Mouse (Mus musculus) cerebellum, adult 2 months (tissue): Measurements from ENCODE around the gene Bloc1s4.

Source experiments
- CTCF ChIP-seq: fragments of 200-500 bp; IDR thresholded peaks from 2 replicates; pipeline ENCODE4 v1.5.1; 2011; ENCODE audit warnings: low read depth, mild to moderate bottlenecking, control low read depth, low read length, moderate library complexity, borderline replicate concordance; ENCODE audit not compliant: insufficient read depth
- POLR2A ChIP-seq: fragments of 200-500 bp; IDR thresholded peaks from 2 replicates; pipeline ENCODE4 v1.6.1; 2011; ENCODE audit warnings: low read length, control low read depth, borderline replicate concordance; ENCODE audit not compliant: insufficient read depth

GRCm38 (mm10) chr5:36714832-36715231, 33.6 kb downstream of the Bloc1s4 start:
- TF ChIP-seq CTCF, result no peak
- no peak for TF ChIP-seq POLR2A
